Mouse (Mus musculus) thymus, adult 2 months (tissue): ENCODE data around the gene Gpc5.

Experiments used
- CTCF ChIP-seq: fragments of 200-500 bp; IDR thresholded peaks from 2 replicates; pipeline ENCODE4 v1.5.1; 2012; ENCODE audit warnings: mild to moderate bottlenecking, control low read depth, low read length, moderate library complexity, borderline replicate concordance; ENCODE audit not compliant: control insufficient read depth, poor library complexity, insufficient read depth; ENCODE audit errors: extremely low read depth
- POLR2A ChIP-seq: fragments of 200-500 bp; IDR thresholded peaks from 2 replicates; pipeline ENCODE4 v1.6.1; 2012; ENCODE audit warnings: mild to moderate bottlenecking, low read length, control low read depth, moderate library complexity; ENCODE audit not compliant: control insufficient read depth, poor library complexity, insufficient read depth; ENCODE audit errors: extremely low read depth

DNA sequence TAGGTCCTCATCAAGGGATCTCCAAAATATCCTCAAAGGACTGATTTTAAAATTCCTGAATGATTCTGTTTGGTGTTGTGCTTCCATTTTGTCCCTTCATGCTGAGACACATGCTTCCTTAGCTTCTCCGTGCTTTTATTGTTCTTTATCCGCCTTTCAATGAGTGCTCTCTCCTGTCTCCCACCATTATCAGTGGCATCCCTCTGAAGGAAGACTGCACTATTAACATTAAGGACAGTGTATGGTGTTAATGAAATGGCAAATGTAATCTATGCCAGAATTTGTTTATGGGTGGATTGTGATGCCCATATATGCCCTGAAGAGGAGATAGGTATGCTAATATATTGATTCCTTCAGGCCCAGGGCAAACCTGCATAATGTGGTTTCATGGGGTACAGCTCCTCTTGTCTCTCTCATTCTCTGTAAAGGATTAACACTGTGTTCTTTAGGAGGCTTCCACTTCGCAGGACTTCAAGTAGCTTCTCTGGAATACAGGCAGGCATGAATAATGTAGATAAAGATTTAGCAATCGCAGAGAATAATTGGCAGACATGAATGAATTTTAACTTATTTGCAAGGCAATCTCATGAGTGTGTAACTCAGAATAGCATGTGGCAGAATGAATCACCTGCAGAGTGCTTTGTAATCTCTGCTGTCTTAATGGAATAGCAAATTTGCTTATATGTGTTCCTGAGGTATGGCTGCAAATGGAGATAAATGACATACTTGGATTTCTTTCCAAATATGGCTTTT lies 148.8 kb downstream of the Gpc5 start:
- TF ChIP-seq CTCF = no peak
- no peak for TF ChIP-seq POLR2A
